Mouse (Mus musculus): ENCODE data around the gene Chst3.

- TF ChIP-seq CTCF (conservative IDR thresholded peaks at IDR 0.05; ENCODE audit: low read length) (no peak), NANOG (IDR thresholded peaks at IDR 0.05; ENCODE audit: borderline replicate concordance, low read length) (no peak), POU5F1 (IDR thresholded peaks at IDR 0.05; ENCODE audit: borderline replicate concordance, low read length) (no peak)
These were observed 50.1 kb downstream of the Chst3 start for GRCm38 (mm10) chr10:60168960-60169359.
